Mouse (Mus musculus): ENCODE measurements around the gene Mlph. TPM values are rescaled to one million over a fixed set of nuclear protein-coding genes. Genes with fewer than 3 reads are reported as not detected.

The Mlph gene
- polyA plus RNA-seq, 1 experiment from 2014 or later, result not detected

GRCm38 (mm10) chr1:90898012-90898411 lies 16.9 kb upstream of the Mlph start:
- no peak overlapping the region for H3K27ac ChIP-seq (replicated peaks)
- no peaks in the 10 kb centered on the region for H3K36me3 ChIP-seq (replicated peaks)
- no peak for ATAC-seq (ENCODE audit: insufficient read depth)
- H3K9me3 ChIP-seq (replicated peaks), result no peaks in the 10 kb centered on the region
- H3K4me1 ChIP-seq (replicated peaks), result no peaks in the 10 kb centered on the region
- no peak overlapping the region for H3K4me2 ChIP-seq
- 35% methylated on average over 1 of the region's 1 CpGs for WGBS (ENCODE audit: insufficient replicate concordance)
- H3K27me3 ChIP-seq, result no peaks in the 10 kb centered on the region
- H3K4me3 ChIP-seq (replicated peaks), result no peak overlapping the region
- H3K9ac ChIP-seq, result no peak overlapping the region

- 57% methylated on average over 5 of the region's 5 CpGs for WGBS (ENCODE audit: insufficient replicate concordance)
- Histone ChIP-seq H3K9ac (no peak overlapping the region), H3K27ac (replicated peaks) (no peak overlapping the region), H3K9me3 (replicated peaks) (no peaks in the 10 kb centered on the region), H3K4me3 (replicated peaks) (no peak overlapping the region), H3K27me3 (no peaks in the 10 kb centered on the region), H3K4me2 (no peak overlapping the region), H3K4me1 (replicated peaks) (no peaks in the 10 kb centered on the region), H3K36me3 (replicated peaks) (no peaks in the 10 kb centered on the region)
- no peak for ATAC-seq (ENCODE audit: insufficient read depth)
Measured at GRCm38 (mm10) chr1:90899816-90900215, 15.1 kb upstream of the Mlph start.

GRCm38 (mm10) chr1:90900406-90900805 lies 14.5 kb upstream of the Mlph start:
- H3K9ac ChIP-seq, result no peak overlapping the region
- H3K36me3 ChIP-seq (replicated peaks), result no peaks in the 10 kb centered on the region
- no peak for ATAC-seq (ENCODE audit: insufficient read depth)
- no peaks in the 10 kb centered on the region for H3K27me3 ChIP-seq
- no peaks in the 10 kb centered on the region for H3K4me1 ChIP-seq (replicated peaks)
- H3K4me2 ChIP-seq, result no peak overlapping the region
- no peak overlapping the region for H3K4me3 ChIP-seq (replicated peaks)
- H3K27ac ChIP-seq (replicated peaks), result no peak overlapping the region
- WGBS (ENCODE audit: insufficient replicate concordance), result 51% methylated on average over 6 of the region's 6 CpGs
- H3K9me3 ChIP-seq (replicated peaks), result no peaks in the 10 kb centered on the region

- WGBS (ENCODE audit: insufficient replicate concordance), result 59% methylated on average over 4 of the region's 4 CpGs
- Histone ChIP-seq H3K4me2 (no peak overlapping the region), H3K4me3 (replicated peaks) (no peak overlapping the region), H3K27ac (replicated peaks) (no peak overlapping the region), H3K9ac (no peak overlapping the region), H3K9me3 (replicated peaks) (no peaks in the 10 kb centered on the region), H3K36me3 (replicated peaks) (no peaks in the 10 kb centered on the region), H3K27me3 (no peaks in the 10 kb centered on the region), H3K4me1 (replicated peaks) (no peaks in the 10 kb centered on the region)
- no peak for ATAC-seq (ENCODE audit: insufficient read depth)
Measured at GRCm38 (mm10) chr1:90901246-90901645, 13.6 kb upstream of the Mlph start.

- Histone ChIP-seq H3K9ac (no peak overlapping the region), H3K27me3 (no peaks in the 10 kb centered on the region), H3K9me3 (replicated peaks) (no peaks in the 10 kb centered on the region), H3K27ac (replicated peaks) (no peak overlapping the region), H3K36me3 (replicated peaks) (no peaks in the 10 kb centered on the region), H3K4me1 (replicated peaks) (no peaks in the 10 kb centered on the region), H3K4me2 (no peak overlapping the region), H3K4me3 (replicated peaks) (no peak overlapping the region)
- ATAC-seq (ENCODE audit: insufficient read depth), result no peak
- WGBS (ENCODE audit: insufficient replicate concordance), result 56% methylated on average over 6 of the region's 6 CpGs
Measured at GRCm38 (mm10) chr1:90901681-90902208, 13.1 kb upstream of the Mlph start.

- Histone ChIP-seq H3K4me1 (replicated peaks) (no peaks in the 10 kb centered on the region), H3K4me3 (replicated peaks) (no peak overlapping the region), H3K4me2 (no peak overlapping the region), H3K9ac (no peak overlapping the region), H3K36me3 (replicated peaks) (no peaks in the 10 kb centered on the region), H3K27ac (replicated peaks) (no peak overlapping the region), H3K27me3 (no peaks in the 10 kb centered on the region), H3K9me3 (replicated peaks) (no peaks in the 10 kb centered on the region)
- 54% methylated on average over 3 of the region's 3 CpGs for WGBS (ENCODE audit: insufficient replicate concordance)
- ATAC-seq (ENCODE audit: insufficient read depth), result no peak
Measured at GRCm38 (mm10) chr1:90902751-90903150, 12.1 kb upstream of the Mlph start.

- ATAC-seq (ENCODE audit: insufficient read depth), result no peak
- no peak overlapping the region for H3K4me3 ChIP-seq (replicated peaks)
- WGBS (ENCODE audit: insufficient replicate concordance), result 38% methylated on average over 3 of the region's 3 CpGs
- H3K4me1 ChIP-seq (replicated peaks), result no peaks in the 10 kb centered on the region
- no peaks in the 10 kb centered on the region for H3K9me3 ChIP-seq (replicated peaks)
- no peak overlapping the region for H3K9ac ChIP-seq
- no peaks in the 10 kb centered on the region for H3K27me3 ChIP-seq
- H3K4me2 ChIP-seq, result no peak overlapping the region
- H3K36me3 ChIP-seq (replicated peaks), result no peaks in the 10 kb centered on the region
- H3K27ac ChIP-seq (replicated peaks), result no peak overlapping the region
Measured at GRCm38 (mm10) chr1:90903211-90903945, 11.5 kb upstream of the Mlph start.

- Histone ChIP-seq H3K36me3 (replicated peaks) (no peaks in the 10 kb centered on the region), H3K4me2 (no peak overlapping the region), H3K9ac (no peak overlapping the region), H3K27me3 (no peaks in the 10 kb centered on the region), H3K27ac (replicated peaks) (no peak overlapping the region), H3K4me1 (replicated peaks) (no peaks in the 10 kb centered on the region), H3K4me3 (replicated peaks) (no peak overlapping the region), H3K9me3 (replicated peaks) (no peaks in the 10 kb centered on the region)
- ATAC-seq (ENCODE audit: insufficient read depth), result no peak
- WGBS (ENCODE audit: insufficient replicate concordance), result 57% methylated on average over 8 of the region's 8 CpGs
Measured at GRCm38 (mm10) chr1:90903971-90904458, 10.9 kb upstream of the Mlph start.

- no peak overlapping the region for H3K9ac ChIP-seq
- no peaks in the 10 kb centered on the region for H3K36me3 ChIP-seq (replicated peaks)
- ATAC-seq (ENCODE audit: insufficient read depth), result no peak
- H3K4me1 ChIP-seq (replicated peaks), result no peaks in the 10 kb centered on the region
- no peaks in the 10 kb centered on the region for H3K27me3 ChIP-seq
- H3K27ac ChIP-seq (replicated peaks), result no peak overlapping the region
- 60% methylated on average over 7 of the region's 7 CpGs for WGBS (ENCODE audit: insufficient replicate concordance)
- no peaks in the 10 kb centered on the region for H3K9me3 ChIP-seq (replicated peaks)
- no peak overlapping the region for H3K4me3 ChIP-seq (replicated peaks)
- H3K4me2 ChIP-seq, result no peak overlapping the region
Measured at GRCm38 (mm10) chr1:90904729-90905404, 10.0 kb upstream of the Mlph start.

GRCm38 (mm10) chr1:90906357-90906756 lies 8.5 kb upstream of the Mlph start:
- Histone ChIP-seq H3K4me3 (replicated peaks) (no peak overlapping the region), H3K4me1 (replicated peaks) (no peaks in the 10 kb centered on the region), H3K4me2 (no peak overlapping the region), H3K9me3 (replicated peaks) (no peaks in the 10 kb centered on the region), H3K36me3 (replicated peaks) (no peaks in the 10 kb centered on the region), H3K27ac (replicated peaks) (no peak overlapping the region), H3K9ac (no peak overlapping the region), H3K27me3 (no peaks in the 10 kb centered on the region)
- ATAC-seq (ENCODE audit: insufficient read depth), result no peak
- WGBS (ENCODE audit: insufficient replicate concordance), result 6% methylated on average over 2 of the region's 2 CpGs

GRCm38 (mm10) chr1:90909161-90909560 lies 5.7 kb upstream of the Mlph start:
- Histone ChIP-seq H3K36me3 (replicated peaks) (no peaks in the 10 kb centered on the region), H3K9ac (no peak overlapping the region), H3K27me3 (no peaks in the 10 kb centered on the region), H3K27ac (replicated peaks) (no peak overlapping the region), H3K4me2 (no peak overlapping the region), H3K4me3 (replicated peaks) (no peak overlapping the region), H3K9me3 (replicated peaks) (no peaks in the 10 kb centered on the region), H3K4me1 (replicated peaks) (no peaks in the 10 kb centered on the region)
- ATAC-seq (ENCODE audit: insufficient read depth), result no peak

Measured in liver, embryonic 15.5 days (tissue).